Mouse (Mus musculus) heart, embryonic 10.5 days (tissue): Measurements from ENCODE around the gene Gramd1b. TPM values are rescaled to one million over a fixed set of nuclear protein-coding genes. Genes with fewer than 3 reads are reported as not detected.

Experiments used
- DNase-seq: peaks from one replicate; pipeline ENCODE4 v3.0.0-alpha.2; 2017; ENCODE audit warnings: low spot score
- H3K27ac ChIP-seq: fragments of 300-500 bp; sonication (generic); 2 replicates; pipeline ENCODE4 v1.5.1; 2016; ENCODE audit warnings: mild to moderate bottlenecking
- H3K27me3 ChIP-seq: fragments of 300-500 bp; sonication (generic); 2 replicates; pipeline ENCODE4 v1.6.1; 2016; ENCODE audit warnings: mild to moderate bottlenecking; ENCODE audit not compliant: poor library complexity, insufficient read depth, severe bottlenecking
- H3K36me3 ChIP-seq: fragments of 300-500 bp; sonication (generic); 2 replicates; pipeline ENCODE4 v1.6.1; 2016; ENCODE audit warnings: mild to moderate bottlenecking, moderate library complexity
- H3K4me1 ChIP-seq: fragments of 300-500 bp; sonication (generic); 2 replicates; pipeline ENCODE4 v1.6.1; 2016; ENCODE audit warnings: mild to moderate bottlenecking
- H3K4me3 ChIP-seq: fragments of 300-500 bp; sonication (generic); 2 replicates; pipeline ENCODE4 v1.5.1; 2016; ENCODE audit warnings: mild to moderate bottlenecking, moderate library complexity
- H3K9me3 ChIP-seq: fragments of 300-500 bp; sonication (generic); 2 replicates; pipeline ENCODE4 v1.6.1; 2016; ENCODE audit warnings: mild to moderate bottlenecking, moderate library complexity
- WGBS: fragments of 180-500 bp; shearing (Covaris S2); methylation state at CpG from one replicate; pipeline ENCODE4 v1.1.7; 2016; 5-methylcytosine and 5-hydroxymethylcytosine counted together
- polyA plus RNA-seq: library from polyadenylated mRNA; unstranded; fragments of >200 nt; fragmentation: Nextera tagmentation; extraction: Ambion mirVana; gene quantifications from 2 replicates; pipeline ENCODE4 v1.2.1, GENCODE M21; 2016

Gene Gramd1b
- polyA plus RNA-seq, 1 experiment from 2014 or later: 5.0 TPM

GRCm38 (mm10) chr9:40376711-40377410, 154.3 kb downstream of the Gramd1b start:
- Histone ChIP-seq H3K4me3 (no peak overlapping the region), H3K27me3 (0 out of 2 replicates have a peak, but pooled peaks cover 9% of the 10 kb centered on the region), H3K9me3 (no peaks in the 10 kb centered on the region), H3K36me3 (no peaks in the 10 kb centered on the region), H3K4me1 (peaks cover 40% of the 10 kb centered on the region), H3K27ac (peak overlapping the region; percentile 42; the same call in 1 of the 2 replicates)
- WGBS: 61% methylated on average over 9 of the region's 9 CpGs
- no peak for DNase-seq

- peaks cover 36% of the 10 kb centered on the region for H3K4me1 ChIP-seq
- H3K27ac ChIP-seq: peak overlapping the region; percentile 42; the same call in 1 of the 2 replicates
- H3K27me3 ChIP-seq: 0 out of 2 replicates have a peak, but pooled peaks cover 9% of the 10 kb centered on the region
- no peak for DNase-seq
- peak overlapping the region; percentile 43 for H3K4me3 ChIP-seq
- 6% methylated on average over 11 of the region's 11 CpGs for WGBS
- H3K36me3 ChIP-seq: no peaks in the 10 kb centered on the region
- H3K9me3 ChIP-seq: no peaks in the 10 kb centered on the region
These were observed 155.0 kb downstream of the Gramd1b start for GRCm38 (mm10) chr9:40376139-40376541.

- Histone ChIP-seq H3K27me3 (0 out of 2 replicates have a peak, but pooled peaks cover 9% of the 10 kb centered on the region), H3K27ac (no peak overlapping the region)
- DNase-seq: no peak
These were observed 155.7 kb downstream of the Gramd1b start for GRCm38 (mm10) chr9:40375518-40375917.

GRCm38 (mm10) chr9:40374992-40375391, 156.2 kb downstream of the Gramd1b start:
- WGBS: 45% methylated on average over 4 of the region's 5 CpGs
- no peak overlapping the region for H3K27ac ChIP-seq
- H3K4me3 ChIP-seq: no peak overlapping the region
- H3K27me3 ChIP-seq: 0 out of 2 replicates have a peak, but pooled peaks cover 9% of the 10 kb centered on the region
- H3K9me3 ChIP-seq: no peaks in the 10 kb centered on the region
- H3K4me1 ChIP-seq: peaks cover 36% of the 10 kb centered on the region
- DNase-seq: no peak
- H3K36me3 ChIP-seq: no peaks in the 10 kb centered on the region

More at GRCm38 (mm10) chr9:40375518-40375917, 155.7 kb downstream of the Gramd1b start:
- Histone ChIP-seq H3K4me3 (no peak overlapping the region), H3K4me1 (peaks cover 36% of the 10 kb centered on the region), H3K36me3 (no peaks in the 10 kb centered on the region), H3K9me3 (no peaks in the 10 kb centered on the region)
- WGBS: 65% methylated on average over 6 of the region's 6 CpGs

- Histone ChIP-seq H3K36me3 (no peaks in the 10 kb centered on the region), H3K27ac (no peak overlapping the region), H3K4me3 (no peak overlapping the region), H3K9me3 (no peaks in the 10 kb centered on the region), H3K4me1 (peaks cover 36% of the 10 kb centered on the region), H3K27me3 (0 out of 2 replicates have a peak, but pooled peaks cover 9% of the 10 kb centered on the region)
- WGBS: 59% methylated on average over 6 of the region's 6 CpGs
- no peak for DNase-seq
These were observed 156.6 kb downstream of the Gramd1b start for GRCm38 (mm10) chr9:40374533-40374971.

- H3K4me3 ChIP-seq: no peak overlapping the region
- H3K4me1 ChIP-seq: peaks cover 36% of the 10 kb centered on the region
- no peaks in the 10 kb centered on the region for H3K9me3 ChIP-seq
- no peak overlapping the region for H3K27ac ChIP-seq
- H3K36me3 ChIP-seq: no peaks in the 10 kb centered on the region
- 0 out of 2 replicates have a peak, but pooled peaks cover 9% of the 10 kb centered on the region for H3K27me3 ChIP-seq
- 58% methylated on average over 11 of the region's 11 CpGs for WGBS
- DNase-seq: no peak
These were observed 157.1 kb downstream of the Gramd1b start for GRCm38 (mm10) chr9:40374052-40374451.

- DNase-seq: no peak
- H3K9me3 ChIP-seq: no peaks in the 10 kb centered on the region
- H3K27me3 ChIP-seq: 0 out of 2 replicates have a peak, but pooled peaks cover under 1% of the 10 kb centered on the region
- H3K4me1 ChIP-seq: peaks cover 18% of the 10 kb centered on the region
- H3K27ac ChIP-seq: no peak overlapping the region
- no peaks in the 10 kb centered on the region for H3K36me3 ChIP-seq
- WGBS: 83% methylated on average over 4 of the region's 4 CpGs
- H3K4me3 ChIP-seq: no peak overlapping the region
These were observed 161.0 kb downstream of the Gramd1b start for GRCm38 (mm10) chr9:40370151-40370550.

GRCm38 (mm10) chr9:40366795-40367194, 164.4 kb downstream of the Gramd1b start:
- DNase-seq: no peak
- no peak overlapping the region for H3K4me3 ChIP-seq
- H3K27ac ChIP-seq: no peak overlapping the region
- no peaks in the 10 kb centered on the region for H3K9me3 ChIP-seq
- WGBS: 86% methylated on average over 7 of the region's 8 CpGs
- H3K36me3 ChIP-seq: no peaks in the 10 kb centered on the region
- H3K27me3 ChIP-seq: no peaks in the 10 kb centered on the region
- H3K4me1 ChIP-seq: peaks cover 5% of the 10 kb centered on the region; the same call in 1 of the 2 replicates

GRCm38 (mm10) chr9:40364312-40364711, 166.9 kb downstream of the Gramd1b start:
- WGBS: 80% methylated on average over 7 of the region's 7 CpGs

GRCm38 (mm10) chr9:40361970-40362369, 169.2 kb downstream of the Gramd1b start:
- Histone ChIP-seq H3K27me3 (no peaks in the 10 kb centered on the region), H3K4me1 (peaks cover 15% of the 10 kb centered on the region; the same call in 1 of the 2 replicates), H3K4me3 (no peak overlapping the region), H3K27ac (no peak overlapping the region), H3K9me3 (no peaks in the 10 kb centered on the region), H3K36me3 (no peaks in the 10 kb centered on the region)
- WGBS: 83% methylated on average over 6 of the region's 6 CpGs
- DNase-seq: no peak

More at GRCm38 (mm10) chr9:40364312-40364711, 166.9 kb downstream of the Gramd1b start:
- Histone ChIP-seq H3K4me3 (no peak overlapping the region), H3K27ac (no peak overlapping the region), H3K9me3 (no peaks in the 10 kb centered on the region), H3K4me1 (peaks cover 5% of the 10 kb centered on the region; the same call in 1 of the 2 replicates), H3K36me3 (no peaks in the 10 kb centered on the region), H3K27me3 (no peaks in the 10 kb centered on the region)
- DNase-seq: no peak

- DNase-seq: no peak
These were observed 172.7 kb downstream of the Gramd1b start for GRCm38 (mm10) chr9:40358408-40358896.

GRCm38 (mm10) chr9:40356768-40357446, 174.3 kb downstream of the Gramd1b start:
- Histone ChIP-seq H3K4me3 (no peak overlapping the region), H3K9me3 (no peaks in the 10 kb centered on the region), H3K36me3 (no peaks in the 10 kb centered on the region), H3K27ac (no peak overlapping the region), H3K4me1 (peaks cover 10% of the 10 kb centered on the region; the same call in 1 of the 2 replicates), H3K27me3 (no peaks in the 10 kb centered on the region)
- WGBS: 94% methylated on average over 4 of the region's 4 CpGs
- DNase-seq: no peak

More at GRCm38 (mm10) chr9:40358408-40358896, 172.7 kb downstream of the Gramd1b start:
- Histone ChIP-seq H3K27ac (no peak overlapping the region), H3K4me3 (no peak overlapping the region), H3K36me3 (no peaks in the 10 kb centered on the region), H3K27me3 (no peaks in the 10 kb centered on the region), H3K9me3 (no peaks in the 10 kb centered on the region), H3K4me1 (peaks cover 10% of the 10 kb centered on the region; the same call in 1 of the 2 replicates)
- 72% methylated on average over 8 of the region's 8 CpGs for WGBS

- 87% methylated on average over 5 of the region's 5 CpGs for WGBS
- no peak overlapping the region for H3K27ac ChIP-seq
- DNase-seq: no peak
- H3K4me1 ChIP-seq: peaks cover 10% of the 10 kb centered on the region; the same call in 1 of the 2 replicates
- no peaks in the 10 kb centered on the region for H3K36me3 ChIP-seq
- no peak overlapping the region for H3K4me3 ChIP-seq
- no peaks in the 10 kb centered on the region for H3K27me3 ChIP-seq
- no peaks in the 10 kb centered on the region for H3K9me3 ChIP-seq
These were observed 174.8 kb downstream of the Gramd1b start for GRCm38 (mm10) chr9:40356368-40356767.
